Mouse (Mus musculus): Measurements from ENCODE around the gene Gm12216. TPM values are rescaled to one million over a fixed set of nuclear protein-coding genes. Genes with fewer than 3 reads are reported as not detected.
A peak's percentile ranks its signal among the peaks of the same experiment; 100 is the strongest.

Gm12216 gene
- polyA plus RNA-seq, 1 experiment: 2.8 TPM

DNA sequence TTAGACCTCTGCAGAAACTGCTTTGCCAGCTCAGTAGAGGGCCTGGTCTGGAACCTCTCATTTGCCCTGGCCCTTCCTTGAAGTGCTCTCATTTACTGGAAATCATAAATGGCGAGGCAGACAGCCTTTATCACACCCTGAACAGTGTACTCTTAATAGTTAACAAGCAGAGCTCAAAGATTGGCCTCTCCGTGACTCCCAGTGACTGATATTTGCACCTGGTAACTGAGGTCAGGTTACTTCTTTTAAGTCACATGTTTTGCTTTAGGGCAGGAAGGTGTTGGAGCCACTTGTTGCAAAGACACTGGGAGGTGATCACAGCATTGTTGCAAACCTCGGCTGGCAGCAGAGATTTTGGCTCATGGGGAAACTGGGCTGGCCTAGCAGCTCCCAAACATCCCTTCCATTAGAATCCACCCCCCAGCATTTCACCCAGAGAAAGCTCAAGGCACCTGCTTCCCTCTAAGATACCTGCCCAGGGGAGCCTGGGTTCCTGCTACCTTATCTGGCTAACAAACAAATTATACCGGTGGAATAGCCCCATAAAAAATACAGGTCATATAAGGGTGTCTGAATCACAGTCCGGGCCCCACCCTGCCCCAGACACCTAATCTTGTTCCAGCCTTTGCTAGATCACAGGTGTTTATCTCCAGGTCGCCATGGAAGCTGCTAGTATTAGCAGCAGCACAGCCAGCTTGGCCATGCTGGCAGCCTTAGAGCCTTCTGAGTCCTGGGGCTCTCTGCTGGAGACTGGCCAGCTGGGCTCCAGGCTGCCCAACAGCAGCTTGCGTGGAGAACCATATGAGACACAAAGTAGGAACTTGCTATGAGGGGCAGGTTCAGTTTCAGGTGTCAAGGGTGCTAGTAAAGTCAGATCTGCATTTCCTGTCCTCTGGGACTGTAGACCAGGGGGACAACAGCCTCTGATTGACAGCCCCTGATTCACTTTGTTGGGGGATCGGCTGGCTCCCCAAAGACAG is 19.1 kb downstream of the Gm12216 start:
- no peak overlapping the region for H3K9ac ChIP-seq (ENCODE audit: low read depth, poor library complexity, severe bottlenecking)
- H3K4me3 ChIP-seq (ENCODE audit: low read depth, low read length): no peak overlapping the region
- no peaks in the 10 kb centered on the region for H3K36me3 ChIP-seq (ENCODE audit: control insufficient read depth, insufficient read depth, low read length, poor library complexity, severe bottlenecking)
- H3K4me1 ChIP-seq (ENCODE audit: control insufficient read depth, insufficient read depth, low read length): peaks cover 3% of the 10 kb centered on the region
- no peaks in the 10 kb centered on the region for H3K27me3 ChIP-seq (ENCODE audit: control insufficient read depth, insufficient read depth, low read length, poor library complexity, severe bottlenecking)
- H3K27ac ChIP-seq (ENCODE audit: insufficient read depth, low read length): no peak overlapping the region
- no peaks in the 10 kb centered on the region for H3K9me3 ChIP-seq (replicated peaks; ENCODE audit: control insufficient read depth, insufficient read depth, low read length, poor library complexity, severe bottlenecking)
- TF ChIP-seq POLR2A (IDR thresholded peaks at IDR 0.05; ENCODE audit: insufficient read depth, low read length) (no peak), CTCF (IDR thresholded peaks at IDR 0.05; ENCODE audit: low read depth, low read length) (no peak), EP300 (IDR thresholded peaks at IDR 0.05; ENCODE audit: insufficient read depth, low read depth, low read length) (0 out of 2 replicates have a peak, but pooled peaks have one; percentile 14)

DNA sequence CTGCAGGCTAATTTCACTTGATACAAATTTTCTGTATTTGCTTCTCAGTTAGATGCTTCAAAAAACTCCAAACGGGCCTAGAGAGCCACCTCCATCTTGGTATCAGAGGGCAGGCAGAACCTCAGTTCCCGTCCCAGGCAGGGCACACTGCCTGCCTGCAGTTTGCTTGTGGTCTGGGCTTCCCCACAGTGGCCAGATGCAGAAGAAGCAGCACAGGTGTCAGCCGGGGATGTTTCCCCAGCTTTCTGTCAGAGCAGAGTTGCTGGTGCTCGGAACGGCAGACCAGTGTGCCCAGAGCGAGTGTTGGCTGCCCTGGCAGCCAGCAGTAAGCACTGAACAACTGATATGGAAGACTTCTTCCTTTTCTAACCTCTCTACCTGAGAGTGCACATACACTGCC is 19.9 kb downstream of the Gm12216 start:
- H3K27ac ChIP-seq (ENCODE audit: insufficient read depth, low read length): no peak overlapping the region
- TF ChIP-seq CTCF (IDR thresholded peaks at IDR 0.05; ENCODE audit: low read depth, low read length): peak; percentile 2
- no peak for TF ChIP-seq POLR2A (IDR thresholded peaks at IDR 0.05; ENCODE audit: insufficient read depth, low read length)
- H3K4me1 ChIP-seq (ENCODE audit: control insufficient read depth, insufficient read depth, low read length): peaks cover 3% of the 10 kb centered on the region
- H3K9ac ChIP-seq (ENCODE audit: low read depth, poor library complexity, severe bottlenecking): no peak overlapping the region
- H3K4me3 ChIP-seq (ENCODE audit: low read depth, low read length): no peak overlapping the region
- H3K36me3 ChIP-seq (ENCODE audit: control insufficient read depth, insufficient read depth, low read length, poor library complexity, severe bottlenecking): no peaks in the 10 kb centered on the region
- no peaks in the 10 kb centered on the region for H3K9me3 ChIP-seq (replicated peaks; ENCODE audit: control insufficient read depth, insufficient read depth, low read length, poor library complexity, severe bottlenecking)
- no peaks in the 10 kb centered on the region for H3K27me3 ChIP-seq (ENCODE audit: control insufficient read depth, insufficient read depth, low read length, poor library complexity, severe bottlenecking)

DNA sequence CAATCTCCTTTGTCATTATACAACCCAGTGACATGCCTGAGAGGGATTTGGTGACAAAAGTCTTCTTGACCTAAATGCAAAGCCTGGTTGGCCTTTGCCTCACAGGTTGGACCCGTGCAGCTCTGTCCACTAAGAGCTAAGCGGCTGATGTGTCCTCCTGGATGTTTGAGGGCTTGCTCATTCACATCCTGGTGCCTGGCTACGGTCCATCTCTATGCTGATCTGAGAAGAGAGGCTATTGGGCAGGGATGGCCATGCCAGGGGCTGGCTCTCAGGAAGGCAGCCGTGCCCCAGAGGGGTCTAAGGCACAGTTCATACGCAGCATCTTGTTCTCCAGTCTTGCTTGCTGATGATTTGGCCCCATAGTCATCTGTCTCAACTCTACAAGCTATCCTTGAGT is 21.3 kb downstream of the Gm12216 start:
- Histone ChIP-seq H3K9ac (ENCODE audit: low read depth, poor library complexity, severe bottlenecking) (no peak overlapping the region), H3K36me3 (ENCODE audit: control insufficient read depth, insufficient read depth, low read length, poor library complexity, severe bottlenecking) (no peaks in the 10 kb centered on the region), H3K4me1 (ENCODE audit: control insufficient read depth, insufficient read depth, low read length) (peaks cover 3% of the 10 kb centered on the region), H3K9me3 (replicated peaks; ENCODE audit: control insufficient read depth, insufficient read depth, low read length, poor library complexity, severe bottlenecking) (no peaks in the 10 kb centered on the region), H3K27me3 (ENCODE audit: control insufficient read depth, insufficient read depth, low read length, poor library complexity, severe bottlenecking) (no peaks in the 10 kb centered on the region), H3K27ac (ENCODE audit: insufficient read depth, low read length) (no peak overlapping the region), H3K4me3 (ENCODE audit: low read depth, low read length) (no peak overlapping the region)
- no peak for TF ChIP-seq CTCF (IDR thresholded peaks at IDR 0.05; ENCODE audit: low read depth, low read length)
- no peak for TF ChIP-seq EP300 (IDR thresholded peaks at IDR 0.05; ENCODE audit: insufficient read depth, low read depth, low read length)
- no peak for TF ChIP-seq POLR2A (IDR thresholded peaks at IDR 0.05; ENCODE audit: insufficient read depth, low read length)

GRCm38 (mm10) chr11:53835379-53836010 is 23.6 kb downstream of the Gm12216 start:
- Histone ChIP-seq H3K27ac (ENCODE audit: insufficient read depth, low read length) (no peak overlapping the region), H3K27me3 (ENCODE audit: control insufficient read depth, insufficient read depth, low read length, poor library complexity, severe bottlenecking) (no peaks in the 10 kb centered on the region), H3K9me3 (replicated peaks; ENCODE audit: control insufficient read depth, insufficient read depth, low read length, poor library complexity, severe bottlenecking) (no peaks in the 10 kb centered on the region), H3K9ac (ENCODE audit: low read depth, poor library complexity, severe bottlenecking) (no peak overlapping the region), H3K4me1 (ENCODE audit: control insufficient read depth, insufficient read depth, low read length) (peaks cover 1% of the 10 kb centered on the region), H3K4me3 (ENCODE audit: low read depth, low read length) (no peak overlapping the region), H3K36me3 (ENCODE audit: control insufficient read depth, insufficient read depth, low read length, poor library complexity, severe bottlenecking) (no peaks in the 10 kb centered on the region)
- TF ChIP-seq CTCF (IDR thresholded peaks at IDR 0.05; ENCODE audit: low read depth, low read length) (no peak), EP300 (IDR thresholded peaks at IDR 0.05; ENCODE audit: insufficient read depth, low read depth, low read length) (no peak), POLR2A (IDR thresholded peaks at IDR 0.05; ENCODE audit: insufficient read depth, low read length) (no peak)

GRCm38 (mm10) chr11:53825409-53825808 is 33.6 kb downstream of the Gm12216 start:
- TF ChIP-seq POLR2A (IDR thresholded peaks at IDR 0.05; ENCODE audit: insufficient read depth, low read length) (no peak), CTCF (IDR thresholded peaks at IDR 0.05; ENCODE audit: low read depth, low read length) (no peak), EP300 (IDR thresholded peaks at IDR 0.05; ENCODE audit: insufficient read depth, low read depth, low read length) (no peak)
- no peaks in the 10 kb centered on the region for H3K36me3 ChIP-seq (ENCODE audit: control insufficient read depth, insufficient read depth, low read length, poor library complexity, severe bottlenecking)
- H3K4me1 ChIP-seq (ENCODE audit: control insufficient read depth, insufficient read depth, low read length): no peaks in the 10 kb centered on the region
- H3K9ac ChIP-seq (ENCODE audit: low read depth, poor library complexity, severe bottlenecking): no peak overlapping the region
- no peak overlapping the region for H3K27ac ChIP-seq (ENCODE audit: insufficient read depth, low read length)
- no peaks in the 10 kb centered on the region for H3K9me3 ChIP-seq (replicated peaks; ENCODE audit: control insufficient read depth, insufficient read depth, low read length, poor library complexity, severe bottlenecking)
- H3K27me3 ChIP-seq (ENCODE audit: control insufficient read depth, insufficient read depth, low read length, poor library complexity, severe bottlenecking): no peaks in the 10 kb centered on the region
- H3K4me3 ChIP-seq (ENCODE audit: low read depth, low read length): no peak overlapping the region

DNA sequence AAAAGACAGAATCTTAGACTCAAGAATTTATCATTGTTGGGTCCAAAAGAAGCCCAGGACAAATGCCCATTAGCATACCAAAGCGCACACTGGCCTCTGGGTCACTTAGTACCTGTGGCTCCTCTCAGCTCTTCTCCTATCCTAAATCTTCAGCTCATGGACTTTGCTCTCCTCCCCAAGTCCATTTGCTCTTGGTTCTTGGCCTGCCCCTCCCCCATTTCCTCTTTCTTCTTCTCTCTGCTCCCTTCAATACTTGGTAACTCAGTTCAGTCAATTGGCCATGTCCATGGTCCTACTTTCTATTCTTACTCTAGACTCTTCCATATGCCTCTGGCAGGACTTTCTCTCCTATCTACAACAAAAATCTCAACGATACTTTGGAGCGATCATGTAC is 37.1 kb downstream of the Gm12216 start:
- H3K9ac ChIP-seq (ENCODE audit: low read depth, poor library complexity, severe bottlenecking): no peak overlapping the region
- H3K27ac ChIP-seq (ENCODE audit: insufficient read depth, low read length): no peak overlapping the region
- no peaks in the 10 kb centered on the region for H3K4me1 ChIP-seq (ENCODE audit: control insufficient read depth, insufficient read depth, low read length)
- H3K4me3 ChIP-seq (ENCODE audit: low read depth, low read length): no peak overlapping the region
- H3K27me3 ChIP-seq (ENCODE audit: control insufficient read depth, insufficient read depth, low read length, poor library complexity, severe bottlenecking): no peaks in the 10 kb centered on the region
- H3K36me3 ChIP-seq (ENCODE audit: control insufficient read depth, insufficient read depth, low read length, poor library complexity, severe bottlenecking): no peaks in the 10 kb centered on the region
- H3K9me3 ChIP-seq (replicated peaks; ENCODE audit: control insufficient read depth, insufficient read depth, low read length, poor library complexity, severe bottlenecking): no peaks in the 10 kb centered on the region
- no peak for TF ChIP-seq POLR2A (IDR thresholded peaks at IDR 0.05; ENCODE audit: insufficient read depth, low read length)
- no peak for TF ChIP-seq EP300 (IDR thresholded peaks at IDR 0.05; ENCODE audit: insufficient read depth, low read depth, low read length)
- no peak for TF ChIP-seq CTCF (IDR thresholded peaks at IDR 0.05; ENCODE audit: low read depth, low read length)
